In genomic region chr1:171226780-171227179, GRCm38 (mm10) we compare ENCODE assay signal across 19 mouse cellular contexts. TPM values are rescaled to one million over a fixed set of nuclear protein-coding genes. Genes with fewer than 3 reads are reported as not detected.
"Had no signal": no experiment of that assay in that cellular context is flagged by ENCODE, and none has a peak within 500 bp of the region (broad histone marks: within the 10 kb centered on the region; RNA-seq: fewer than 3 reads in every experiment).

No protein-coding gene starts in this region.

- H3K27ac ChIP-seq: hindbrain, postnatal 0 days; kidney, postnatal 0 days; layer of hippocampus, adult 2 months; limb, embryonic 13.5 days; midbrain, embryonic 12.5 days; neural tube, embryonic 13.5 days; stomach, embryonic 15.5 days had no signal

- H3K9me3 ChIP-seq: limb, embryonic 13.5 days; megakaryocyte, embryonic 14.5 days; midbrain, embryonic 12.5 days; neural tube, embryonic 13.5 days; stomach, embryonic 15.5 days had no signal

- H3K36me3 ChIP-seq: limb, embryonic 13.5 days; midbrain, embryonic 12.5 days; neural tube, embryonic 13.5 days; stomach, embryonic 15.5 days had no signal

- H3K27me3 ChIP-seq: limb, embryonic 13.5 days; megakaryocyte, embryonic 14.5 days; midbrain, embryonic 12.5 days; neural tube, embryonic 13.5 days; stomach, embryonic 15.5 days had no signal

- H3K9ac ChIP-seq: limb, embryonic 13.5 days; midbrain, embryonic 12.5 days; neural tube, embryonic 13.5 days; stomach, embryonic 15.5 days had no signal

- H3K4me3 ChIP-seq: layer of hippocampus, adult 2 months; limb, embryonic 13.5 days; megakaryocyte, embryonic 14.5 days; midbrain, embryonic 12.5 days; neural tube, embryonic 13.5 days; stomach, embryonic 15.5 days had no signal

- DNase-seq: kidney, adult 11 months; kidney, postnatal 36 days; left cerebral cortex, postnatal 4 days; lung, adult 2 months; lung, postnatal 4 days; retina, postnatal 1 day; right cerebral cortex, postnatal 14 days had no signal

- ATAC-seq: hindbrain, postnatal 0 days; lung, postnatal 0 days; midbrain, embryonic 16.5 days had no signal

- H3K4me2 ChIP-seq: limb, embryonic 13.5 days; midbrain, embryonic 12.5 days; neural tube, embryonic 13.5 days; stomach, embryonic 15.5 days had no signal

RNA-seq across cellular contexts. Expression of gene Apoa2, which starts 1.9 kb away (rescaled TPM):
- total RNA-seq: hindbrain, postnatal 0 days had no signal

RNA-seq across cellular contexts. Expression of gene Nr1i3, which starts 13.0 kb away (rescaled TPM):
- total RNA-seq: hindbrain, postnatal 0 days; left cerebral cortex, postnatal 10 days; left cerebral cortex, postnatal 4 days had no signal
- polyA plus RNA-seq: spleen, adult 2 months had no signal
